Mouse (Mus musculus): ENCODE measurements around the gene Ppcdc. TPM values are rescaled to one million over a fixed set of nuclear protein-coding genes. Genes with fewer than 3 reads are reported as not detected.
A peak's percentile ranks its signal among the peaks of the same experiment; 100 is the strongest.
"Not testable (repeated sequence)": the region's sequence is repeated elsewhere in the genome, so short reads cannot be mapped to it uniquely, and the experiment has no call there.

Gene Ppcdc
- polyA plus RNA-seq, 1 experiment, result 57.9 TPM

DNA sequence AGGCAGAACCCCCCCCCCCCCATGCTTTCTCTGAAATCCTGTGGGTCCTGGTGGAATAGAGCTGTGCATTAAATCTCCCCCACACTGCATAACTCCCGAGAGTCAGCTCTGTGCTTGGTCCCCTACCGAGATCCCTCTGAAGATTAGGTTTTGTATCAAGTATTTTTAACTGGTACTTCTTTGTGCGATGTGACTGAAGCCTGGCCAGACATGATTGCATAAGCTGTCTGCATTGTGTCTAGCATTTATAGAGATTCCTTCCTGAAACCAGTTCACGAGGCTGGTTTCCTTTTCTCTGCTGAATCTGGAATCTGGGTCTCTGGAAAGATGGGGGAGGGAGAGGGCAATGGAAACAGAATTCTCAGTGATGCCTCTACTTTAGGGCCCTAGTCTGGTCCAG, 11.5 kb downstream of the Ppcdc start:
- 58% methylated on average over 4 of the region's 4 CpGs for WGBS
- no peak overlapping the region for H3K4me3 ChIP-seq (ENCODE audit: insufficient read depth, low read depth, low read length)
- peaks cover 11% of the 10 kb centered on the region; the same call in 1 of the 2 replicates for H3K4me1 ChIP-seq (ENCODE audit: control insufficient read depth, insufficient read depth, low read length)
- no peaks in the 10 kb centered on the region for H3K27me3 ChIP-seq (replicated peaks; ENCODE audit: control insufficient read depth, insufficient read depth, low read length)
- H3K27ac ChIP-seq (ENCODE audit: insufficient read depth, low read depth, low read length), result no peak overlapping the region
- H3K36me3 ChIP-seq (ENCODE audit: control insufficient read depth, insufficient read depth, low read length), result no peaks in the 10 kb centered on the region
- no peak for DNase-seq
- TF ChIP-seq CTCF (conservative IDR thresholded peaks at IDR 0.05; ENCODE audit: insufficient read depth, insufficient read length, low read depth, low read length), result no peak
- no peak for TF ChIP-seq POLR2A (IDR thresholded peaks at IDR 0.05; ENCODE audit: low read depth, low read length)

DNA sequence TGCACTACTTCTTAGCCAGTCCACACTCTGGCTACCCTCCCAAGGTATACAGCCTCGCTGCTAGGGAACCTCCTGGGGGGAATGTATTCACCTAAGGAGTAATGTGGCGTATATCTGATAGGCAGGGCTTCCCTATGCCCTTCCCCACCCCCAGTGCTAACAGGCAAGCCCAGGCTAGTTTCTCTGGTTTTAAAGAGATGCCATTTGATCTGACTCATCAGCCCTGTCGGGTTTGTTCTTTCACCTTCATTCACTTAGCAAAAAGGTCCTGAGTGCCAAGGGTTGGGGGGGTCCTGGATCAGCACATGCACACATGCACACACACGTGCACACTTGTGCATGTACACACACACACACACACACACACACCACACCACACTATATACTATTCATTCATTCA, 12.0 kb downstream of the Ppcdc start:
- TF ChIP-seq POLR2A (IDR thresholded peaks at IDR 0.05; ENCODE audit: low read depth, low read length) (no peak), CTCF (conservative IDR thresholded peaks at IDR 0.05; ENCODE audit: insufficient read depth, insufficient read length, low read depth, low read length) (no peak)
- 79% methylated on average over 4 of the region's 4 CpGs for WGBS
- H3K27ac ChIP-seq (ENCODE audit: insufficient read depth, low read depth, low read length), result no peak overlapping the region
- H3K36me3 ChIP-seq (ENCODE audit: control insufficient read depth, insufficient read depth, low read length), result no peaks in the 10 kb centered on the region
- H3K27me3 ChIP-seq (replicated peaks; ENCODE audit: control insufficient read depth, insufficient read depth, low read length), result no peaks in the 10 kb centered on the region
- H3K4me1 ChIP-seq (ENCODE audit: control insufficient read depth, insufficient read depth, low read length), result peaks cover 7% of the 10 kb centered on the region; the same call in 1 of the 2 replicates
- no peak overlapping the region for H3K4me3 ChIP-seq (ENCODE audit: insufficient read depth, low read depth, low read length)
- DNase-seq, result no peak

DNA sequence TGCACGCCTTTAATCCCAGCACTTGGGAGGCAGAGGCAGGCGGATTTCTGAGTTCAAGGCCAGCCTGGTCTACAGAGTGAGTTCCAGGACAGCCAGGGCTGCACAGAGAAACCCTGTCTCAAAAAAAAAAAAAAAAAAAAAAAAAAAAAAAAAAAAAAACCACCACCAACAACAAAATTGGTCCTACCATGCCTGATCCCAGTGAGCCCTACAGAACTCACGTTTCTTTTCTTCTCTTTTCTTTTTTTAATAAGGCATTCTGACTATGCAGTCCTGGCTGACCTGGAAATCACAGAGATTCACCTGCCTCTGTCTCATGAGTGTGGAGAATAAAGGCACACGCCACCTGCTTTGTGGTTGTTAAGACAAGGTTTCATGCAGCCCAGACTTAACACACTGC, 12.8 kb downstream of the Ppcdc start:
- not testable (repeated sequence) for DNase-seq; H3K27ac ChIP-seq (ENCODE audit: insufficient read depth, low read depth, low read length)

DNA sequence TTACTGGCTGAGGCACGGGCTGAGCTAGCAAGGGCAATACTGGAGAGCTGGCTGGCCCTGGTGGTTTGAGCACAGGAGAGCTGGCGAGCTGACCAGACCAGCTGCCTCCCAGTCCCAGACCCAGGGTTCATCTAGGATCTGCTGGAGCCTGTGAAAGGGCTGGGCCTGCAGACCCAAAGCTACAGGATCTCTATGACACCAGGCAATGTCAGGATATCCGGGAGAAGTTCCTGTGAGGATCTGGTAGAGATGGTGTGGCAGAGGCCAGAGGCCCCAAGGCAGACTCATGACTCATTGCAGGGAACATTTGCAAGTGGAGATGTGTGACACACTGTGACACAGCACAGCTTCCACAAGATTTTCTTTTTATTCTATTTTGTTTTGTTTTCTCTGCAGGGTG, 14.8 kb downstream of the Ppcdc start:
- H3K36me3 ChIP-seq (ENCODE audit: control insufficient read depth, insufficient read depth, low read length), result no peaks in the 10 kb centered on the region
- peak; percentile 62 for DNase-seq
- H3K27ac ChIP-seq (ENCODE audit: insufficient read depth, low read depth, low read length), result peak overlapping the region; percentile 7; the same call in 1 of the 2 replicates
- no peak for TF ChIP-seq POLR2A (IDR thresholded peaks at IDR 0.05; ENCODE audit: low read depth, low read length)
- no peak for TF ChIP-seq CTCF (conservative IDR thresholded peaks at IDR 0.05; ENCODE audit: insufficient read depth, insufficient read length, low read depth, low read length)
- 63% methylated on average over 3 of the region's 3 CpGs for WGBS
- no peaks in the 10 kb centered on the region for H3K27me3 ChIP-seq (replicated peaks; ENCODE audit: control insufficient read depth, insufficient read depth, low read length)
- peaks cover 3% of the 10 kb centered on the region; the same call in 1 of the 2 replicates for H3K4me1 ChIP-seq (ENCODE audit: control insufficient read depth, insufficient read depth, low read length)
- H3K4me3 ChIP-seq (ENCODE audit: insufficient read depth, low read depth, low read length), result no peak overlapping the region

More for the DNA sequence above, 12.8 kb downstream of the Ppcdc start:
- H3K27me3 ChIP-seq (replicated peaks; ENCODE audit: control insufficient read depth, insufficient read depth, low read length); H3K36me3 ChIP-seq (ENCODE audit: control insufficient read depth, insufficient read depth, low read length); H3K4me3 ChIP-seq (ENCODE audit: insufficient read depth, low read depth, low read length); H3K4me1 ChIP-seq (ENCODE audit: control insufficient read depth, insufficient read depth, low read length): not testable (repeated sequence)
- WGBS, result 93% methylated on average over 4 of the region's 4 CpGs

DNA sequence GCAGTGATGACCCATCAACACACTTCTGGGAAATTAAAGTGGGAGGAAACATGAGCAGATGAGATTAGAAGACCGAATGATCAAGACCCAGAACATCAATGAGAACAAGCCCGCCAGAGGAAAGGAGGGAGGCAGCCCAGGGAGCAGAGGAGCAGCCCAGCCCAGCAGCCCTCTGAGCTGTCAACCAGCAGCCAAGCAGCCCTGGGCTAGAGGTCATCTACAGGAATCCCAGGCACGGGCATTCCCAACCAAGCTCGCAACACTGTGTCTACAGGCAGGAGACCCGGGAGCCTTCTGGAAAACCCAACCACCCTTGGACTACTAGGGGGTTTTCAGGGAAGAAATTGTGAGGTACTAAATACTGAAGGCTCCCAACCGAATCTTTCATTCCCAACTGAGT, 15.9 kb downstream of the Ppcdc start:
- no peak overlapping the region for H3K27ac ChIP-seq (ENCODE audit: insufficient read depth, low read depth, low read length)
- no peak for DNase-seq
- H3K4me1 ChIP-seq (ENCODE audit: control insufficient read depth, insufficient read depth, low read length), result peaks cover 3% of the 10 kb centered on the region; the same call in 1 of the 2 replicates
- H3K36me3 ChIP-seq (ENCODE audit: control insufficient read depth, insufficient read depth, low read length), result no peaks in the 10 kb centered on the region
- no peak for TF ChIP-seq CTCF (conservative IDR thresholded peaks at IDR 0.05; ENCODE audit: insufficient read depth, insufficient read length, low read depth, low read length)
- TF ChIP-seq POLR2A (IDR thresholded peaks at IDR 0.05; ENCODE audit: low read depth, low read length), result no peak
- H3K27me3 ChIP-seq (replicated peaks; ENCODE audit: control insufficient read depth, insufficient read depth, low read length), result no peaks in the 10 kb centered on the region
- H3K4me3 ChIP-seq (ENCODE audit: insufficient read depth, low read depth, low read length), result no peak overlapping the region
- WGBS, result 60% methylated on average over 6 of the region's 6 CpGs

DNA sequence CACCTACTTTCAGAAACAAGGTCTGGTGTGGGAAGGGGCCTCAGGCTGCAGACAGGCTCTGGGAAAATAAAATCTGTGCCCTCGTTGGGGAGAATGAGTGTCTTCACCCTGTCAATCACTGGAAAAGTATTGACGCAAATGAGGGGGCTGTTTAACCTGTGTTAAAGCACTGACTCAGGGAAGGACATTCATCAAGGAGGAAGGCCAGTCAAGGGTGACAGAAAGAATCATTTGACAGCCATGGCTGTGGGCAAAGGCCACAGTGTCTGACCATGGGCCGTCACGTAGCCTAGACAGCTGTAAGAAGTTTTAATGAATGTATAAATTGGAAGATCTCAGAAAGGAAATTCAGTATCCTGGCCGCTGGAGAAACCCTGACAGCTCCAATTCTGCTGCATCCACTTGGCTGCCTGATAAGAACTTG, 18.2 kb downstream of the Ppcdc start:
- DNase-seq, result peak; percentile 25
- no peaks in the 10 kb centered on the region for H3K27me3 ChIP-seq (replicated peaks; ENCODE audit: control insufficient read depth, insufficient read depth, low read length)
- 39% methylated on average over 5 of the region's 5 CpGs for WGBS
- H3K36me3 ChIP-seq (ENCODE audit: control insufficient read depth, insufficient read depth, low read length), result no peaks in the 10 kb centered on the region
- TF ChIP-seq CTCF (conservative IDR thresholded peaks at IDR 0.05; ENCODE audit: insufficient read depth, insufficient read length, low read depth, low read length) (no peak), POLR2A (IDR thresholded peaks at IDR 0.05; ENCODE audit: low read depth, low read length) (no peak)
- no peak overlapping the region for H3K4me3 ChIP-seq (ENCODE audit: insufficient read depth, low read depth, low read length)
- peaks cover 3% of the 10 kb centered on the region; the same call in 1 of the 2 replicates for H3K4me1 ChIP-seq (ENCODE audit: control insufficient read depth, insufficient read depth, low read length)
- peak overlapping the region; percentile 34; the same call in 1 of the 2 replicates for H3K27ac ChIP-seq (ENCODE audit: insufficient read depth, low read depth, low read length)

DNA sequence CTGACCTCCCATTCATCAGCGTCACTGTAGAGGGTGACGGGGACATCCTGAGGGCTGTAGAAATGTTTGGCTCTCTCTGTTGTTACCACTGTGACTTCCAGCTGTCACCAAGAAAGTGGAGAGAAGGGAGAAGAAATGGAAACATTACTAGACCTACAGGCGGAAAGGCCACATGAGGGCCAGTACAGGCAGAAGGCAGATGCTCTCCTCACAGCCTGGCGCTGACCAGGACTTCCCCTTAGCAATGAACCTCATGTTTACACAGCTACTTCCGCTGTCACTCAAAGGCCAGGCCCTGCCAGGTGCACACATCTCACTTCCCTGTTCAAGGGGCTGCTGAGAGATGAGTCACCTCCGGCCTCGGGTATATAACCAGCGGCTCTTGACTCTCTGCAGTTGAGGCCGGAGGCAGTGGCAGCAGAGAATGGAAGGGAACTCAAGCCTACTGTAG, 18.8 kb downstream of the Ppcdc start:
- Histone ChIP-seq H3K4me3 (ENCODE audit: insufficient read depth, low read depth, low read length) (no peak overlapping the region), H3K27ac (ENCODE audit: insufficient read depth, low read depth, low read length) (peak overlapping the region; percentile 67), H3K4me1 (ENCODE audit: control insufficient read depth, insufficient read depth, low read length) (peaks cover 3% of the 10 kb centered on the region; the same call in 1 of the 2 replicates), H3K27me3 (replicated peaks; ENCODE audit: control insufficient read depth, insufficient read depth, low read length) (no peaks in the 10 kb centered on the region), H3K36me3 (ENCODE audit: control insufficient read depth, insufficient read depth, low read length) (no peaks in the 10 kb centered on the region)
- WGBS, result 49% methylated on average over 9 of the region's 9 CpGs
- TF ChIP-seq CTCF (conservative IDR thresholded peaks at IDR 0.05; ENCODE audit: insufficient read depth, insufficient read length, low read depth, low read length), result no peak
- no peak for TF ChIP-seq POLR2A (IDR thresholded peaks at IDR 0.05; ENCODE audit: low read depth, low read length)
- DNase-seq, result peak; percentile 82
